Mouse (Mus musculus): ENCODE data around the gene Dock1. TPM values are rescaled to one million over a fixed set of nuclear protein-coding genes. Genes with fewer than 3 reads are reported as not detected.

Dock1 gene
- polyA plus RNA-seq, 1 experiment from 2014 or later: 40.3 TPM

DNA sequence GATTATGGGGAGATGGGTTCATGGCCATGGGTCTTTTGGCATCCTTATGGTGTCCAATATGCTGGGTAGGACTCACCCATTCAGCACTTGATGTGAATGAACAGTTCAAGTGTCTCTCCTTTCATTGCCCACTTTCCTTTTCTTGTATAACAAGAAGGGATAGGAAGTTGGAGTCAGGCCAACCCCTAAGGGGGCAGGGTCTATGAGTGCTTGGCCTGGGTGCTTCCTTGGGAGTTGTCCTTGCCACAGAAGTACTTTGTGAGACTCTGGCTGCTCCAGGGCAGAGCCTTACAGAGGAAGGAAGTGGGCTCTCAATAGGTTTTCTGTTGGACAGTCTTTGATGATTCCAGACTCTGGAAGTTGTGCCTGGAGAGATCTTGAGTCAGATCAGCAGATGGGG lies 58.9 kb downstream of the Dock1 start:
- no peaks in the 10 kb centered on the region for H3K9me3 ChIP-seq
- peaks cover 19% of the 10 kb centered on the region for H3K4me1 ChIP-seq
- DNase-seq (ENCODE audit: low spot score): no peak
- H3K36me3 ChIP-seq (replicated peaks): peaks cover 71% of the 10 kb centered on the region
- no peaks in the 10 kb centered on the region for H3K27me3 ChIP-seq (replicated peaks; ENCODE audit: low read depth, poor library complexity, severe bottlenecking)
- H3K27ac ChIP-seq (replicated peaks): no peak overlapping the region
- no peak overlapping the region for H3K4me3 ChIP-seq

- no peak overlapping the region for H3K27ac ChIP-seq (replicated peaks)
- 94% methylated on average over 3 of the region's 3 CpGs for WGBS
- H3K9me3 ChIP-seq: no peaks in the 10 kb centered on the region
- peaks cover 7% of the 10 kb centered on the region for H3K4me1 ChIP-seq
- peaks cover 79% of the 10 kb centered on the region for H3K36me3 ChIP-seq (replicated peaks)
- H3K4me3 ChIP-seq: no peak overlapping the region
- H3K27me3 ChIP-seq (replicated peaks; ENCODE audit: low read depth, poor library complexity, severe bottlenecking): no peaks in the 10 kb centered on the region
- no peak for DNase-seq (ENCODE audit: low spot score)
Observed at GRCm38 (mm10) chr7:134730406-134731126, 60.1 kb downstream of the Dock1 start.

DNA sequence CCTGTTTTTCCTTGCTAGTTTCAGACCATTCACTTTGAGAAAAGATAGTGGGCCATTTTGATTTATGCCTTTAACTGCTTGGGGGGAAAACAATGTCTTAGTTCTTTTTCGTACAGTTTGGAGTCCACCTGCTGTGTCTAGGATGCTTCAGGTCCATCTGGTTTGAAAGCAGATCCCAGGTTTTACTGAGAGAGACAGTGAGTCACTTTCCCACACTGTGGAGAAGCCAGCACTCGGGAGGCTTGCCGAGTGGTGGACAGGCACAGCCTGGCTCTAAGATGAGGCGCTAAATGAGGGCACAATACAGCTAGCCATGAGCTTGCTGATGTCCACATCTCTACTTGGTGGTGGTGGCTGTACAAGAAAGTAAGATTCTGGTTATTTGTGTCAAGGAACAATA lies 76.6 kb downstream of the Dock1 start:
- Histone ChIP-seq H3K9me3 (no peaks in the 10 kb centered on the region), H3K4me1 (no peaks in the 10 kb centered on the region), H3K4me3 (no peak overlapping the region), H3K36me3 (replicated peaks) (peaks cover 94% of the 10 kb centered on the region), H3K27ac (replicated peaks) (no peak overlapping the region), H3K27me3 (replicated peaks; ENCODE audit: low read depth, poor library complexity, severe bottlenecking) (no peaks in the 10 kb centered on the region)
- WGBS: 97% methylated on average over 4 of the region's 4 CpGs
- no peak for DNase-seq (ENCODE audit: low spot score)

GRCm38 (mm10) chr7:134748376-134748775 lies 77.9 kb downstream of the Dock1 start:
- no peak for DNase-seq (ENCODE audit: low spot score)
- no peak overlapping the region for H3K4me3 ChIP-seq
- no peaks in the 10 kb centered on the region for H3K27me3 ChIP-seq (replicated peaks; ENCODE audit: low read depth, poor library complexity, severe bottlenecking)
- H3K36me3 ChIP-seq (replicated peaks): peaks cover 97% of the 10 kb centered on the region
- no peak overlapping the region for H3K27ac ChIP-seq (replicated peaks)
- H3K9me3 ChIP-seq: no peaks in the 10 kb centered on the region
- 90% methylated on average over 3 of the region's 3 CpGs for WGBS
- H3K4me1 ChIP-seq: no peaks in the 10 kb centered on the region

DNA sequence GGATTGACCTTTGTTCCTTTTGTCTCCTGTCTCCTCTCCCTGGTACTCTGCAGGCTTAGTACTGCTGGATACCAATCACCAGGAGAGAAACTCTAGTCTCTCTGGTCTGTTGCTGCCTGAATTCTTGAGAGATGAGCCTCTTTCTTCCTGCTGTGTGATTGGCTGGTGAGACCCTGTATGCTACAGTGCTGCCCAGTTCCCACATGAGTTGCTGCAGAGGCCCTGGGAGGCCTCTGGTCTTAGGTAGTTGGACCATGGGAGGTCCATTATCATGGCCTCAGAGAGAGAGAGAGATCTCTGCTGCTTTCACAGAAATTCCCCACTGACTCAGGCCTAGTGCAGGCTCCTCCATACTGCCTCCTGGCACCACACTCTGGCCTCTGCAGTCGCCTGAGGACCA lies 79.2 kb downstream of the Dock1 start:
- 85% methylated on average over 1 of the region's 1 CpGs for WGBS
- Histone ChIP-seq H3K4me1 (no peaks in the 10 kb centered on the region), H3K4me3 (no peak overlapping the region), H3K9me3 (no peaks in the 10 kb centered on the region), H3K36me3 (replicated peaks) (peaks cover 94% of the 10 kb centered on the region), H3K27ac (replicated peaks) (no peak overlapping the region), H3K27me3 (replicated peaks; ENCODE audit: low read depth, poor library complexity, severe bottlenecking) (no peaks in the 10 kb centered on the region)
- no peak for DNase-seq (ENCODE audit: low spot score)

DNA sequence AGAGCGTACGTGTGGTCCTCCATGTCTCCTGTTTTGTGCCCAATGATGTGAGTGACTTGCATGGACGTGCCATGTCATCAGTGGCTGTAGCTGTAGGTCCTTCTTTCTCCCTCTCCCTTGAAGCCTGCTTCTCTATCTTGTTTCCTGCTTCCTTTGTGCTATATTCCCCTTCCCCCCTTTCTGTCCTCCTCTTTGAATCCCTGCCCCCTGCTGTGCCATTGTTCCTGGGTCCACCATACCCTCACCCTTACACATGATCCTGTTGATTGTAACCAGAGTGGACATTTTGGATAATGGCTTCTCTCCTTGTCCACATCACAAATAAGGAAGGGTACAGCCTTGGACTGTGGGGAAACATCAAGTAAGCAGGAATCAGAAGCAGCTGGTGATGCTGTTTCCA lies 81.0 kb downstream of the Dock1 start:
- H3K9me3 ChIP-seq: no peaks in the 10 kb centered on the region
- peaks cover 95% of the 10 kb centered on the region for H3K36me3 ChIP-seq (replicated peaks)
- WGBS: 97% methylated on average over 3 of the region's 3 CpGs
- no peaks in the 10 kb centered on the region for H3K27me3 ChIP-seq (replicated peaks; ENCODE audit: low read depth, poor library complexity, severe bottlenecking)
- H3K27ac ChIP-seq (replicated peaks): no peak overlapping the region
- no peaks in the 10 kb centered on the region for H3K4me1 ChIP-seq
- H3K4me3 ChIP-seq: no peak overlapping the region
- DNase-seq (ENCODE audit: low spot score): no peak

- Histone ChIP-seq H3K4me3 (no peak overlapping the region), H3K9me3 (no peaks in the 10 kb centered on the region), H3K36me3 (replicated peaks) (peaks cover 95% of the 10 kb centered on the region), H3K27me3 (replicated peaks; ENCODE audit: low read depth, poor library complexity, severe bottlenecking) (no peaks in the 10 kb centered on the region), H3K27ac (replicated peaks) (no peak overlapping the region), H3K4me1 (no peaks in the 10 kb centered on the region)
- no peak for DNase-seq (ENCODE audit: low spot score)
- WGBS: 89% methylated on average over 5 of the region's 5 CpGs
Observed at GRCm38 (mm10) chr7:134753417-134753816, 83.0 kb downstream of the Dock1 start.

DNA sequence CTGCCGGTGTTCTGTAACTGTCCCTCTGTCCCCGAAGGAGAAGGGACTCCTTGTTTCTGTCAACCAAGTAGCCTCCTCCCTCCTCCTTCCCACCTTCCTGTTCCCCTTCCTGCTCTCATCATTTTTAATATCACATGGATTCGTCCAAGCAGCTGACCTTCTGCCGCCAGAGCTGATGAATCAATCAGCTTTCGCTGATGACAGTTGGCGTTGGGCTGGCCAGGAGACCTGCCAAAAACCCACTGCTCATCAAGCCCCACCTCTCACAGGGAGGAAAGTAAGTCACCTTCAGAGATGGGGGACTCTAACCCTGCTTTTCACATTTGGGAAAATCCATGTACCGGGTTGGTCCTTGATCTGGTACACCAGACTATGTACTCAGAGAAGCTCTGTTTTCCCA lies 87.2 kb downstream of the Dock1 start:
- H3K4me3 ChIP-seq: no peak overlapping the region
- no peaks in the 10 kb centered on the region for H3K27me3 ChIP-seq (replicated peaks; ENCODE audit: low read depth, poor library complexity, severe bottlenecking)
- H3K9me3 ChIP-seq: no peaks in the 10 kb centered on the region
- DNase-seq (ENCODE audit: low spot score): no peak
- H3K4me1 ChIP-seq: no peaks in the 10 kb centered on the region
- peaks cover 97% of the 10 kb centered on the region for H3K36me3 ChIP-seq (replicated peaks)
- H3K27ac ChIP-seq (replicated peaks): no peak overlapping the region
- WGBS: 94% methylated on average over 7 of the region's 7 CpGs

DNA sequence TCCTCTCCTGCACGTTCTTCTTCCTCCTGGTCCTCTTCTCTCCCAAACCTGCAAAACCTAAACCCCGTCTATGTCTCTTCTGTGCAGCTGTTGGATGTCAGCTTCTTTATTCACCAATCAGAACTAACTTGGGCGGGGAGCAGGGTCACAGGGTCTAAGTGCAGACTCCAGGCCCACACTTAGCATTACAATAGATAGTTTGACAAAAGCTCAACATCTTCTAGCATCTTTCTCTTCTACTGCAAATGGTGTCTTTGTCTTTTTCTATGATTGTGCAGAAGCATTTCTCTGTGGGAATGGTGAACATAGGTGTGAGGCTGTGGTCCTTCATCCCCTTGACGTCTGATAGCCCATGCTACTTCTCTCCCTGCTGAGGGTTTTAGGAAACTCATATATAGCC lies 91.3 kb downstream of the Dock1 start:
- Histone ChIP-seq H3K9me3 (no peaks in the 10 kb centered on the region), H3K4me1 (no peaks in the 10 kb centered on the region), H3K27ac (replicated peaks) (no peak overlapping the region), H3K36me3 (replicated peaks) (peaks cover 100% of the 10 kb centered on the region), H3K27me3 (replicated peaks; ENCODE audit: low read depth, poor library complexity, severe bottlenecking) (no peaks in the 10 kb centered on the region), H3K4me3 (no peak overlapping the region)
- DNase-seq (ENCODE audit: low spot score): no peak
- WGBS: 72% methylated on average over 4 of the region's 4 CpGs

GRCm38 (mm10) chr7:134765130-134765529 lies 94.7 kb downstream of the Dock1 start:
- Histone ChIP-seq H3K4me1 (no peaks in the 10 kb centered on the region), H3K27ac (replicated peaks) (no peak overlapping the region), H3K27me3 (replicated peaks; ENCODE audit: low read depth, poor library complexity, severe bottlenecking) (no peaks in the 10 kb centered on the region), H3K9me3 (no peaks in the 10 kb centered on the region), H3K36me3 (replicated peaks) (peaks cover 100% of the 10 kb centered on the region), H3K4me3 (no peak overlapping the region)
- 93% methylated on average over 13 of the region's 13 CpGs for WGBS
- DNase-seq (ENCODE audit: low spot score): no peak

DNA sequence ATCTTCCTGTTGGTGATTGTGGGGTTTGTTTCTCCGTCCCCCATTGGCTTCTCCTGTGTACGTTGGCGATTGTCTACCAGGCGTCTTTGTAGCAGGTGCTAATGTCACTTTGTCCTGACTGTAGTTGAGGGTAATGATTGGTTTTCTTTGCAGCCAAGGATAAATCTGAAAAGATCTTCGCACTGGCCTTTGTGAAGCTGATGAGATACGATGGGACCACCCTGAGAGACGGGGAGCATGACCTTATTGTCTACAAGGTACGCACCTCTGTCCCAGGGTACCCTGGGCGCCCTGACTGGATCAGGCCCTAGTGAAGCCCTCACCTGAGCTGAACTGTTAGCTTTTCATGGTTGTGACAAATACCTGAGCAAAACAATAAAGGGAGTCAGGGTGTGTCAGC lies 100.9 kb downstream of the Dock1 start:
- 94% methylated on average over 9 of the region's 9 CpGs for WGBS
- Histone ChIP-seq H3K36me3 (replicated peaks) (peaks cover 91% of the 10 kb centered on the region), H3K9me3 (no peaks in the 10 kb centered on the region), H3K27me3 (replicated peaks; ENCODE audit: low read depth, poor library complexity, severe bottlenecking) (no peaks in the 10 kb centered on the region), H3K4me3 (no peak overlapping the region), H3K4me1 (no peaks in the 10 kb centered on the region), H3K27ac (replicated peaks) (no peak overlapping the region)
- no peak for DNase-seq (ENCODE audit: low spot score)

- no peak for DNase-seq (ENCODE audit: low spot score)
- Histone ChIP-seq H3K9me3 (no peaks in the 10 kb centered on the region), H3K36me3 (replicated peaks) (peaks cover 91% of the 10 kb centered on the region), H3K4me3 (no peak overlapping the region), H3K27ac (replicated peaks) (no peak overlapping the region), H3K27me3 (replicated peaks; ENCODE audit: low read depth, poor library complexity, severe bottlenecking) (no peaks in the 10 kb centered on the region), H3K4me1 (no peaks in the 10 kb centered on the region)
- WGBS: 94% methylated on average over 7 of the region's 7 CpGs
Observed at GRCm38 (mm10) chr7:134772363-134772762, 101.9 kb downstream of the Dock1 start.

DNA sequence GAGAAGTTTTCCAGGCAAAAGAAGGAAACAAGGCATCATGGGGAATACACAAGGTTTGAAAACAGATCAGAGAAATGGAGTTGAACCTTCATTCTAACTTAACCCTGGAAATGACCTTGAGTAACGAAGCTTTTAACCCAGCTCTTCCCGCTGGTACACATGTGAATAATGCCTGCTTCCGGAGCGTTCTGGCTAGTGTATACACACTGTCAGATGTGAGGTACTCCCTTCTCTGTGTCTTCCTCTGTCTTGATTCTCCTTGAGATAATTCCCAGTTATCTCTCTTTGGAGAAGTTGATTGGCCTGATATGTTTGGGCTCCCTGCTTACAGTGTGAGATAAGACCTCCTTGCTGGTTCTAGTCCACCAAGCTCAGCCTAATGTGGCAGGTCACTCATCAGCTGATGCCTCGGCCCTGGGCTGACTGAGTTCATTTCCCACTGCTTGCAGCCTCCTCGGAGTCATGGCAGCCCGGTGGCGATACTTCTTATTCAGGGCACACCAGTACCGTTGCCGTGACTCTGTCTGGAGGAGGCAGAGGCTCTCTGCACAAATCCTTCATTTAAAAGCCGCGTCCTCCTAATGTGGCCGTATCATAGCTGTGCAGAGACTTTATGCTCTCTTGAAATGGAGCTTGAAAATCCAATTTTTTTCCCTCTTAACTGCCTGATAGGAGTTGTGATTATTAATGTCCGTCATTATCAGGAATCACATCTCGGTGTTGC lies 102.6 kb downstream of the Dock1 start:
- no peak for DNase-seq (ENCODE audit: low spot score)
- Histone ChIP-seq H3K4me1 (no peaks in the 10 kb centered on the region), H3K36me3 (replicated peaks) (peaks cover 91% of the 10 kb centered on the region), H3K9me3 (no peaks in the 10 kb centered on the region), H3K4me3 (no peak overlapping the region), H3K27ac (replicated peaks) (no peak overlapping the region), H3K27me3 (replicated peaks; ENCODE audit: low read depth, poor library complexity, severe bottlenecking) (no peaks in the 10 kb centered on the region)
- 91% methylated on average over 15 of the region's 15 CpGs for WGBS

Measured in embryonic facial prominence, embryonic 10.5 days (tissue).